Mouse (Mus musculus): ENCODE measurements around the gene Hsdl2. TPM values are rescaled to one million over a fixed set of nuclear protein-coding genes. Genes with fewer than 3 reads are reported as not detected.

The Hsdl2 gene
- 35.9 and 46.4 TPM in 2 replicates for polyA plus RNA-seq (2021; fragmentation: Nextera tagmentation)
- long read RNA-seq, experiment 1, transcript Hsdl2-202 (12 exons, 2,626 nt) = minor isoform, 31 of 419 reads
- long read RNA-seq, experiment 1, transcript Hsdl2-201 (11 exons, 2,611 nt) = major isoform, 312 of 419 reads
- long read RNA-seq, experiment 1, partial matches to known transcripts = 12 of 419 reads
- long read RNA-seq, experiment 1, other reads (novel, unspliced or antisense) = 64 of 419 reads
- long read RNA-seq, experiment 2, transcript Hsdl2-201 (11 exons, 2,611 nt) = major isoform, 61 of 93 reads
- long read RNA-seq, experiment 2, partial matches to known transcripts = 19 of 93 reads
- long read RNA-seq, experiment 2, other reads (novel, unspliced or antisense) = 9 of 93 reads

GRCm38 (mm10) chr4:59581314-59582185, at the start of gene Hsdl2:
Hsdl2 (plus strand) TSS chr4:59581563.

GRCm38 (mm10) chr4:59549175-59549976, 32.0 kb upstream of the Hsdl2 start, which contains the start of gene Ptbp3:
Ptbp3 (minus strand) TSS chr4:59549364.

GRCm38 (mm10) chr4:59625998-59626910, 44.9 kb downstream of the Hsdl2 start, which contains the start of gene E130308A19Rik:
E130308A19Rik (plus strand) TSS chr4:59626211.

Other genes with a start within 250 kb of the Hsdl2 start
- 1.7 and 4.0 TPM in 2 replicates for gene Susd1, start 142.9 kb upstream of the Hsdl2 start, polyA plus RNA-seq (2021; fragmentation: Nextera tagmentation)
- 5.9 and 9.3 TPM in 2 replicates for gene Ptbp3, start 32.2 kb upstream of the Hsdl2 start, polyA plus RNA-seq (2021; fragmentation: Nextera tagmentation)
- 2.2 and 9.5 TPM in 2 replicates for gene E130308A19Rik, start 44.6 kb downstream of the Hsdl2 start, polyA plus RNA-seq (2021; fragmentation: Nextera tagmentation)
- 20.1 and 20.3 TPM in 2 replicates for gene Inip, start 220.0 kb downstream of the Hsdl2 start, polyA plus RNA-seq (2021; fragmentation: Nextera tagmentation)
- 3.3 and 7.6 TPM in 2 replicates for gene Snx30, start 224.3 kb downstream of the Hsdl2 start, polyA plus RNA-seq (2021; fragmentation: Nextera tagmentation)